Mouse (Mus musculus) intestine, embryonic 16.5 days (tissue): ENCODE data around the gene 1500011B03Rik. TPM values are rescaled to one million over a fixed set of nuclear protein-coding genes. Genes with fewer than 3 reads are reported as not detected.

Experiments used
- ATAC-seq: fragments of 200-750 bp; cut with Nextera tagmentation; 2 replicates; pipeline ENCODE4 v1.8.0; 2017; ENCODE audit warnings: moderate TSS enrichment, moderate library complexity
- H3K27ac ChIP-seq: fragments of 300-500 bp; sonication (generic); 2 replicates; pipeline ENCODE4 v1.5.1; 2014; ENCODE audit warnings: mild to moderate bottlenecking, low read length
- H3K27me3 ChIP-seq: fragments of 300-500 bp; sonication (generic); replicated peaks from 2 replicates; pipeline ENCODE4 v1.6.1; 2014; ENCODE audit warnings: low read length, control low read depth, mixed read lengths; ENCODE audit not compliant: control insufficient read depth, insufficient read depth
- H3K36me3 ChIP-seq: fragments of 300-500 bp; sonication (generic); 2 replicates; pipeline ENCODE4 v1.6.1; 2014; ENCODE audit warnings: low read length, control low read depth; ENCODE audit not compliant: control insufficient read depth, insufficient read depth
- H3K4me1 ChIP-seq: fragments of 300-500 bp; sonication (generic); 2 replicates; pipeline ENCODE4 v1.6.1; 2014; ENCODE audit warnings: low read length, control low read depth, mixed read lengths; ENCODE audit not compliant: control insufficient read depth, insufficient read depth
- H3K4me2 ChIP-seq: fragments of 300-500 bp; sonication (generic); 2 replicates; pipeline ENCODE4 v1.6.1; 2014; ENCODE audit warnings: low read depth, low read length, control low read depth
- H3K4me3 ChIP-seq: fragments of 300-500 bp; sonication (generic); 2 replicates; pipeline ENCODE4 v1.5.1; 2014; ENCODE audit warnings: mild to moderate bottlenecking, low read length
- H3K9ac ChIP-seq: fragments of 300-500 bp; sonication (generic); 2 replicates; pipeline ENCODE4 v1.6.1; 2014; ENCODE audit warnings: low read depth, low read length
- H3K9me3 ChIP-seq: fragments of 300-500 bp; sonication (generic); 2 replicates; pipeline ENCODE4 v1.6.1; 2016; ENCODE audit warnings: low read length, control low read depth; ENCODE audit not compliant: control insufficient read depth
- WGBS: fragments of 180-500 bp; shearing (Covaris S2); extraction: QIAGEN DNeasy Blood & Tissue Kit; methylation state at CpG from one replicate; pipeline ENCODE4 v1.1.7; 2014; 5-methylcytosine and 5-hydroxymethylcytosine counted together
- polyA plus RNA-seq: library from polyadenylated mRNA; unstranded; fragments of >200 nt; fragmentation: Nextera tagmentation; extraction: Ambion mirVana; gene quantifications from 2 replicates; pipeline ENCODE4 v1.2.1, GENCODE M21; 2015

The 1500011B03Rik gene
- polyA plus RNA-seq, 1 experiment from 2014 or later, result 54.7 TPM

DNA sequence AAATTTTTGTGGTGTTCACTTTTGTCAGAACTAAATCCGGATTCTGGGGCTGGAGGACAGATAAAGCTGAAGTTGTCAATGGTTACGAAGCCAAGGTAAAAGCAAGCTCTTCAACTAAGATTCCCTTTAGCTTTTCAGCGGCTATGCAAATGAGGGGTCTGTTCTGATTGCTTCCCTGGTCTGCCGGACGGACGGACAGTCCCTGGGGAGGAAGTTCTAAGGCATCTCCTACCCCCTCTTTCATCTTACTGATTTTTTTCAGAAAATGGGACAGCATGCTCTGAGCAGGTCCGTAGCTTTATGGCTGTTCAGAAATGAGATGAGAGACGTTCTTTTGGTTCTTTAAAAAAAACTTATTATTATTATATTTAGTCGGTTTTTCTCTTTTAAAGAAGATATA lies 27.6 kb downstream of the 1500011B03Rik start:
- ATAC-seq, result no peak

DNA sequence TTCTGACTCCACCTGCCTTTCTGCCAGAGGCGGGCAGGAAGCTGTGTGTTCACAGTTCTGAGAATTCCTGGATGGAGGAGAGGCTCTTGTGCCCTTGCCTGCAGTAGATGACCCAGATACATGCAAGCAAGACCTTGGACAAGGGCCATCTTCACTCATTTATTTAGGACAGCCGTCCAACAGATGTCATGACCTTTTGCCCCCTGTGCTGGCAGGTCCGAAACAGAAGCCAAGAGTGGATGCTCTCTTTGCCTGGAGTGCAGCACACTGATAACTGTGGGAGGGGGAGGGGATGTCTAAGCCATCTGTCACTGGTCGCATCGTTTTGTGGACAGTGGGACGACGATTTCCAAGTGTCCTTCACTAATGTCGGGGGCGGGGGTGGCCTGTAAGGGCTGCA lies 28.0 kb downstream of the 1500011B03Rik start:
- Histone ChIP-seq H3K4me1 (peaks cover 10% of the 10 kb centered on the region; the same call in 1 of the 2 replicates), H3K4me2 (no peak overlapping the region), H3K9ac (no peak overlapping the region), H3K4me3 (no peak overlapping the region), H3K36me3 (peaks cover 9% of the 10 kb centered on the region; the same call in 1 of the 2 replicates), H3K27me3 (no peaks in the 10 kb centered on the region), H3K27ac (no peak overlapping the region), H3K9me3 (no peaks in the 10 kb centered on the region)
- WGBS, result 55% methylated on average over 9 of the region's 9 CpGs
- ATAC-seq, result no peak

More for the DNA sequence above, 27.6 kb downstream of the 1500011B03Rik start:
- no peaks in the 10 kb centered on the region for H3K27me3 ChIP-seq
- H3K27ac ChIP-seq, result no peak overlapping the region
- H3K9ac ChIP-seq, result no peak overlapping the region
- peaks cover 9% of the 10 kb centered on the region; the same call in 1 of the 2 replicates for H3K36me3 ChIP-seq
- peaks cover 10% of the 10 kb centered on the region; the same call in 1 of the 2 replicates for H3K4me1 ChIP-seq
- H3K4me3 ChIP-seq, result no peak overlapping the region
- H3K9me3 ChIP-seq, result no peaks in the 10 kb centered on the region
- no peak overlapping the region for H3K4me2 ChIP-seq
- 79% methylated on average over 9 of the region's 9 CpGs for WGBS

DNA sequence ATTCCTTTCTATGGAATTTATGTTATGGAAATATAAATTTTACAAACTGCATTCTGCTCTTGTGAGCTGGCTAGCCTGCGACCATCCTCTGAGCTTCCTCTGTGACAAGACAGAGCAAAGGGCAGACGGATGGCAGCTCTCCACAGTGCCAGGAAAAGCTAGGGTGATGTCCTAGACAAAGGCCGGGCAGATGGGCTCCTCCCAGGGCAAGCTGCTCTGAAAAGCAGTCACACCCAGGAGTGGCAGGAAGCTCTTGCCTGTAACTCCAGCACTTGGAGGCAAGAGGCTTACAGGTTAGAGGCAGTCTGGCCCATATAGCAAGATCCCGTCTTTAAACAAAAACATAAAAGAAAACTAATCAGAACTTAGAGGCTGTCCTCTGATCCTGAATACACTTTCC lies 28.7 kb downstream of the 1500011B03Rik start:
- H3K27me3 ChIP-seq, result no peaks in the 10 kb centered on the region
- no peak overlapping the region for H3K4me3 ChIP-seq
- ATAC-seq, result no peak
- no peak overlapping the region for H3K27ac ChIP-seq
- WGBS, result 73% methylated on average over 4 of the region's 4 CpGs
- peaks cover 9% of the 10 kb centered on the region; the same call in 1 of the 2 replicates for H3K36me3 ChIP-seq
- no peak overlapping the region for H3K9ac ChIP-seq
- H3K9me3 ChIP-seq, result no peaks in the 10 kb centered on the region
- peaks cover 10% of the 10 kb centered on the region; the same call in 1 of the 2 replicates for H3K4me1 ChIP-seq
- H3K4me2 ChIP-seq, result no peak overlapping the region

DNA sequence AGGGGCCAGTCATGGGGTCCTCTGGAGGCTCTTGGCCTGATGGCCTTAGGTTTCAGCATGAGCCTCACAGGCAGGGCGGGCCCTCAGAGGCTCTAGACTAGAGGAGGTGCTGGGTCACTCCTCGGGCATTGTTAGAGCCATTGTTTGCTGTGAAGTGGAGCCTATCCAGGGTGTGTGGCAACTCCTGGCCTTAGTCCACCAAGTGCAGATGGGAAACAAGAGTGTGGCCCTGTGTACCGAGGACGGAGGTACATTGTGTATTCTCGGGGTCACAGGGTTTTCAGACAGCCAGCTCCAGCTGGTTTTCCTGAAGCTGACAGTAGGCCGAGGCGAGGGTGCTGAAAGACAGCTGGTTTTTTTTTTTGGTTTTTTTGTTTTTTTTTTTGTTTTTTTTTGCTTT lies 30.0 kb downstream of the 1500011B03Rik start:
- H3K36me3 ChIP-seq, result peaks cover 10% of the 10 kb centered on the region; the same call in 1 of the 2 replicates
- H3K27ac ChIP-seq, result no peak overlapping the region
- H3K4me2 ChIP-seq, result no peak overlapping the region
- no peaks in the 10 kb centered on the region for H3K27me3 ChIP-seq
- H3K9ac ChIP-seq, result no peak overlapping the region
- H3K4me3 ChIP-seq, result no peak overlapping the region
- peaks cover 10% of the 10 kb centered on the region; the same call in 1 of the 2 replicates for H3K4me1 ChIP-seq
- no peaks in the 10 kb centered on the region for H3K9me3 ChIP-seq
- ATAC-seq, result no peak
- 60% methylated on average over 7 of the region's 7 CpGs for WGBS

DNA sequence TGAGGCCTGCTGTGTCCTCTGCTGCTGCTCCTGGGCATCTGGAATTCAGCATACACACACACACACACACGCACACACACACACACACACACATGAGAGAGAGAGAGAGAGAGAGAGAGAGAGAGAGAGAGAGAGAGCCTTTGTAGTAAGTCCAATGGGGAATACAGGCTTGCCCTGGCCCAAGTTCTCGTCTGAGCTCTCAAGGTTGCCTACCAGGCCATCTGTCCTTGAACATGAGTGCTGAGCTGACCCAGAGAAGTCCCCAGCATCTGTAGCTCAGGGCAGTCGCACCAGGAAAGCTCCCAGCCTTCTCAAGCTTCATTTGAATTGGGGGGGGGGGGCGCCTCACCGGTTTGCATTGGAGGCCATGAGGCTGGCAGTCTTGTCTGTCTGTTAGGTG lies 38.1 kb downstream of the 1500011B03Rik start:
- Histone ChIP-seq H3K4me3 (no peak overlapping the region), H3K36me3 (peaks cover 3% of the 10 kb centered on the region; the same call in 1 of the 2 replicates), H3K27me3 (no peaks in the 10 kb centered on the region), H3K9me3 (no peaks in the 10 kb centered on the region), H3K27ac (no peak overlapping the region), H3K4me2 (no peak overlapping the region), H3K4me1 (peaks cover 7% of the 10 kb centered on the region; the same call in 1 of the 2 replicates), H3K9ac (no peak overlapping the region)
- WGBS, result 84% methylated on average over 5 of the region's 5 CpGs
- ATAC-seq, result no peak

DNA sequence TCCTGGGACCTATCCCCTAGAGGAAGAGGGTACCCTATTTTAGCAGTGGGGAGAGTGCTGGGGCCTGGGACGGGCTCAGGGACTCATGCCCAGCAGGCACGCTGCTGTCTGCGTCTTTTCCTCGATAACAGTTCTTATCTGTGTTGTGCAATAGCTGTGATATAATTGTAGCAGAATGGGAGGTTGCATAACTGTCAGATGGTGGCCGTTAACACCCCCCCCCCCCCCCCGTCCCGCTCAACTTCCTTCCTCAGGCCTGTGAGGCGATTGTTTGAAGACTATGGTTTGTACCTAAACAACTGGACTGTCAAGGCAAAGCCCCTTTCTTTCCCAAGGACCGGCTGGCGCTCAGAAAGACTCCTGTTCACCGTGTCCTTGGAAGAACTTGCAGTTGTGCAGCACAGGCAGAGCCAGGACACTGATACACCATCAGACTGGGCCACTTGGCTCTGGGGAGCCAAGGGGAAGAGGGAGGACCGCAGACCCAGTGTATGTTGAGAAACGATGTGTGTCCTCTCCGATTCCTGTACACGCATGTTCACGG lies 38.6 kb downstream of the 1500011B03Rik start:
- no peaks in the 10 kb centered on the region for H3K9me3 ChIP-seq
- no peaks in the 10 kb centered on the region for H3K27me3 ChIP-seq
- ATAC-seq, result peak; percentile 78
- peaks cover 3% of the 10 kb centered on the region; the same call in 1 of the 2 replicates for H3K36me3 ChIP-seq
- no peak overlapping the region for H3K27ac ChIP-seq
- WGBS, result 54% methylated on average over 16 of the region's 16 CpGs
- no peak overlapping the region for H3K4me2 ChIP-seq
- peaks cover 7% of the 10 kb centered on the region; the same call in 1 of the 2 replicates for H3K4me1 ChIP-seq
- no peak overlapping the region for H3K9ac ChIP-seq
- no peak overlapping the region for H3K4me3 ChIP-seq

DNA sequence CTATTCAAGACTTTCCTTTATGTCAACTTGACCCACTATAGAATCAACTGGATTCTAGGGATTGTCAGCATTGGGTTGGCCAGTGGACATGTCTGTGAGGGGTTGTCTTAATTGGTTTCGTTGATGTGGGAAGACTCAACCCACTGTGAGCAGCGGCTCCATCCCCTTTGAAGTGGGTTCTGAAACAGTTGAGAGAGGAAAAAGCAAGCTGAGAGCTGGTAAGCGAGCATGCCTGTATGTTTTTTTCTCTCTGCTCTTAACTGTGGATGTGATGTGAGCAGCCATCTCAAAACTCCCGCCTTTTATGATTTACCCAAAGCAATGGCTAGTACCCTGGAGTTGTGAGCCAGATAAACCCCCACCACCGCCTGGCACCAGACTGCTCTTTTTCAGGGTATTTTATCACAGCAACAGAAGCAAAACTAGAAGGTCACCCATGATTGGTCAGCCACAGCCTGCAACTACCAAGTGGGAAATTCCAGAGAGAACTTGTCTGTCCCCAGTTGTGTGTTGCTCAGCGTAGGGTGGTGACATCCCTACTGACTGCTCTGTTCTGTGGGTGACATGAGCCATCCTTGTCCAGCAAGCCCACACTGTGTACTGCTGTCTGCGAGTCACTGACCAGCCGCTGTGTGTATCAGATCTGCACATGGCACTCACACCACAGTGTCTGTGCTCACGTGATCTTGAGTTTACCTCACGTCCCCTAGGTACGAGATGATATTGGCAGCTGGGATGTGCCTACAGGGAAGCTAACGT lies 39.7 kb downstream of the 1500011B03Rik start:
- 0 out of 2 replicates have a peak, but pooled peaks have one; percentile 22 for ATAC-seq
- WGBS, result 87% methylated on average over 12 of the region's 12 CpGs
- H3K4me1 ChIP-seq, result peaks cover 7% of the 10 kb centered on the region; the same call in 1 of the 2 replicates
- H3K36me3 ChIP-seq, result no peaks in the 10 kb centered on the region; the same call in 1 of the 2 replicates
- H3K4me2 ChIP-seq, result no peak overlapping the region
- H3K9me3 ChIP-seq, result no peaks in the 10 kb centered on the region
- H3K27me3 ChIP-seq, result no peaks in the 10 kb centered on the region
- H3K4me3 ChIP-seq, result no peak overlapping the region
- no peak overlapping the region for H3K27ac ChIP-seq
- H3K9ac ChIP-seq, result no peak overlapping the region

DNA sequence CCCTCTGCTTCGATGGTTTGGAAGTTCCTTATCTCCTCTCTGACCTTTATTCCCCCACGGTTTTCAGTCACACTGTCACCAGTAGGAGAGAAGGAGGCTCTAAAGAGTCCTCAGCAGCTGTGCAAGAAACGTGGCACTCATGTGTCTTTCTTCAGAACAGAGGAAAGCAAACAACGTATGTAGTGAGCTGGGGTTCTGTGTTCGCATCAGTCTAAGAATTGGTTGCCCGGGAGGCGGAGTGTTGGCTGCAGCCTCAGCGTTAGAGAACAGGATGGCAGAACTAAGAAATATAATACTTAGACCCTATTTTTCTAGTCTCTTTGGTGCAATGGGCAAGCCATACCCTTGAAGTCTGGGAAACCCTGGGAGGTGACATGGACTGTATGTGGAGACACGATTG lies 40.3 kb downstream of the 1500011B03Rik start:
- peaks cover 7% of the 10 kb centered on the region; the same call in 1 of the 2 replicates for H3K4me1 ChIP-seq
- no peak for ATAC-seq
- no peaks in the 10 kb centered on the region for H3K27me3 ChIP-seq
- H3K4me3 ChIP-seq, result no peak overlapping the region
- WGBS, result 79% methylated on average over 9 of the region's 9 CpGs
- no peaks in the 10 kb centered on the region for H3K9me3 ChIP-seq
- no peaks in the 10 kb centered on the region for H3K36me3 ChIP-seq
- H3K9ac ChIP-seq, result no peak overlapping the region
- no peak overlapping the region for H3K27ac ChIP-seq
- no peak overlapping the region for H3K4me2 ChIP-seq

DNA sequence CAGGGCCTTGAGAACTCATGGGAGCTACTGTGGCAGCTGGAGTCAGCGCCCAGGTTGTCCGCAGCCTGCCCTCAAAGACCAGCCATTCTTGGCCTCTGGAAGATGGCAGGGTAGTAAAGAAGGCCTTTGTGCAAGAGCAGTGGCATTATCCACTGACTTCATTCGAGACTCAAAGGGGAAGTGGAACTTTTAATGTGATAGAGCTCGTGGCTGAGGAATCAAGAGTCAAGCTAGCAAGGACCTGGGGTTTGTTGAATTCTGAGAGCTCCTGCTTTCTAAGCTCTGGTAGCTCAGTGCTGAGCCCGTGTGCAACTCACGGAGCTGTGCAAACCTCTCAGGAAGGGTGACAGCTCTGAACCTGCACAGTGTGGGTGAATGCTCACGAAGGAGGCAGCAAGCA lies 42.4 kb downstream of the 1500011B03Rik start:
- 84% methylated on average over 7 of the region's 7 CpGs for WGBS
- no peaks in the 10 kb centered on the region for H3K9me3 ChIP-seq
- H3K27ac ChIP-seq, result no peak overlapping the region
- no peak overlapping the region for H3K4me3 ChIP-seq
- ATAC-seq, result no peak
- no peak overlapping the region for H3K4me2 ChIP-seq
- H3K27me3 ChIP-seq, result no peaks in the 10 kb centered on the region
- peaks cover 14% of the 10 kb centered on the region; the same call in 1 of the 2 replicates for H3K4me1 ChIP-seq
- H3K9ac ChIP-seq, result peak overlapping the region; percentile 3; the same call in 1 of the 2 replicates
- H3K36me3 ChIP-seq, result no peaks in the 10 kb centered on the region
